8 mouse cellular contexts compared by ENCODE assay signal in the genomic region with DNA sequence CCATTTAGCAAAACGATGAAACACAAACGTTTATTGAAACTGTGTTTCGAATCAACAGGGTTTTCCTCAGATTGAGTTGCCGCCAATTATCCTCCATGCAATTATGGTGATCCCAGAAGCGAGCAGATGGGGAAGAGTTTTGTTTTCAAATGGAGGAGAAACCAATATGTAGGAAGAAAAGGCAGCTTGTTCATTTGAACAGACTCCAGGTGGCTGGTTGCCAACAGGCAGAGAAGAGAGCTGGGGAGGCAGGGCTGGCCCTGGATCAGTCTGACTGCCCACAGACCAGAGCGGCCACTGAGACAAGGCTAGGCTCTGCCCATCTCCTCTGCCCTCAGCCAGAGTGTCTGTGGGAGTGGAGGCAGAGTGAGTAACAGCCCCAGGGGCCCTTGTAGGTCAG.
DNase-seq lines count a peak whose midpoint lies in the region; ATAC-seq and TF ChIP-seq lines count a peak whose summit lies in the region.

No protein-coding gene starts in this region.

- H3K27me3 ChIP-seq in hindbrain, embryonic 16.5 days (replicated peaks; ENCODE audit: control insufficient read depth, insufficient read depth, low read length), result no peaks in the 10 kb centered on the region
- no peaks in the 10 kb centered on the region for H3K27me3 ChIP-seq in liver, postnatal 0 days (ENCODE audit: insufficient read depth, low read length)

- H3K4me2 ChIP-seq in hindbrain, embryonic 16.5 days (ENCODE audit: low read length), result no peak overlapping the region
- no peak overlapping the region for H3K4me2 ChIP-seq in liver, postnatal 0 days (ENCODE audit: low read depth, low read length)

- no peak overlapping the region for H3K9ac ChIP-seq in hindbrain, embryonic 16.5 days (ENCODE audit: low read depth, low read length)
- no peak overlapping the region for H3K9ac ChIP-seq in liver, postnatal 0 days (replicated peaks)

- TF ChIP-seq CTCF in liver, postnatal 0 days (IDR thresholded peaks at IDR 0.05; ENCODE audit: low read depth), result no peak

- no peaks in the 10 kb centered on the region for H3K36me3 ChIP-seq in hindbrain, embryonic 16.5 days (ENCODE audit: control insufficient read depth, insufficient read depth, low read length)
- H3K36me3 ChIP-seq in liver, postnatal 0 days (replicated peaks; ENCODE audit: insufficient read depth, low read length), result no peaks in the 10 kb centered on the region

- H3K27ac ChIP-seq in hindbrain, embryonic 16.5 days (ENCODE audit: low read depth, low read length), result no peak overlapping the region
- H3K27ac ChIP-seq in liver, postnatal 0 days (ENCODE audit: low read depth), result no peak overlapping the region

- H3K9me3 ChIP-seq in hindbrain, embryonic 16.5 days (ENCODE audit: control insufficient read depth, low read length), result no peaks in the 10 kb centered on the region
- H3K9me3 ChIP-seq in liver, postnatal 0 days (ENCODE audit: low read length), result no peaks in the 10 kb centered on the region

- no peak overlapping the region for H3K4me3 ChIP-seq in hindbrain, embryonic 16.5 days (ENCODE audit: low read length)
- no peak overlapping the region for H3K4me3 ChIP-seq in liver, postnatal 0 days (ENCODE audit: low read depth, low read length)

- peak; percentile 87 for ATAC-seq in hindbrain, embryonic 16.5 days
- no peak for ATAC-seq in liver, postnatal 0 days

- no peaks in the 10 kb centered on the region for H3K4me1 ChIP-seq in hindbrain, embryonic 16.5 days (ENCODE audit: control insufficient read depth, insufficient read depth, low read depth, low read length)
- H3K4me1 ChIP-seq in liver, postnatal 0 days (ENCODE audit: insufficient read depth), result no peaks in the 10 kb centered on the region

- no peak for TF ChIP-seq EP300 in liver, postnatal 0 days (IDR thresholded peaks at IDR 0.05; ENCODE audit: low read depth)

- intact Hi-C loops in left cerebral cortex, postnatal 14 days (cut with DNase I), result no loop called here

- WGBS in hindbrain, embryonic 16.5 days, result 48% methylated on average over 6 of the region's 6 CpGs
- 65% methylated on average over 6 of the region's 6 CpGs for WGBS in liver, postnatal 0 days (ENCODE audit: insufficient replicate concordance)

- peak; percentile 7 for DNase-seq in adrenal gland, postnatal 25 days
- no peak for DNase-seq in adrenal gland, adult 18-20 months (ENCODE audit: low spot score in 2 of 2)
- peak; percentile 64 to 66 for DNase-seq in cerebellum, adult 18-20 months
- DNase-seq in left cerebral cortex, postnatal 14 days (ENCODE audit: low spot score in 2 of 2), result peak; percentile 70 to 77
- DNase-seq in spleen, adult 12 weeks (ENCODE audit: low spot score), result no peak
- DNase-seq in liver, postnatal 0 days, result no peak
- no peak for DNase-seq in heart, adult 8-10 months (ENCODE audit: low spot score)

Comparison
In these comparisons a context has a peak if more than half of its experiments do, and no peak if none do; other contexts are left out.
1. DNase-seq: peak in adrenal gland, postnatal 25 days (single experiment), cerebellum, adult 18-20 months (2 of 2) and left cerebral cortex, postnatal 14 days (2 of 2); none in adrenal gland, adult 18-20 months (0 of 2), spleen, adult 12 weeks (single experiment), liver, postnatal 0 days (single experiment) and heart, adult 8-10 months (single experiment).